Mouse (Mus musculus) thymus, adult 18-20 months (tissue): ENCODE data around the gene Spryd4.
"Not testable (repeated sequence)": the region's sequence is repeated elsewhere in the genome, so short reads cannot be mapped to it uniquely, and the experiment has no call there.

Source experiments
- DNase-seq, 2 experiments: peaks; one replicate each; pipeline ENCODE4 v3.0.0; 2022; ENCODE audit warnings: mixed read lengths in 2 of 2

The Spryd4 gene

DNA sequence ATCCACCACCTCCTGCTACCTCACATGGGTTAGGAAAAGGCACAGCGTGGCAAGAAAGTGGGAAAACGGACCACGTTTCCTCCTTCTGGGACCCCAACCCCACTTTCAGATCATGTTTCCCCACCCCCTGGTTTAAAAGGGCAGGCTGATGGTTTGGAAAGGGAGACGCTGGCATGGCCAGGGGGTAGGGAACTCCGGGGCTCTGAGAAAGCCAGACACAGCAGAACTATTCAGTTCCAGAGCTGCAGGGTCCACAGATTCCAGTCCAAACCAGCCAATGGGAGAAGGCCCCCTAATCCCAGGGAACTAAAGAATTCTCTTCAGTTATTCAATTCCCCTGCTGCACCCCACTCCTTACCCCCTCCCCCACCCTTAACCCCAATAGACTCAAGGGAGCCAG is 13.5 kb upstream of the Spryd4 start:
- no peak for DNase-seq

DNA sequence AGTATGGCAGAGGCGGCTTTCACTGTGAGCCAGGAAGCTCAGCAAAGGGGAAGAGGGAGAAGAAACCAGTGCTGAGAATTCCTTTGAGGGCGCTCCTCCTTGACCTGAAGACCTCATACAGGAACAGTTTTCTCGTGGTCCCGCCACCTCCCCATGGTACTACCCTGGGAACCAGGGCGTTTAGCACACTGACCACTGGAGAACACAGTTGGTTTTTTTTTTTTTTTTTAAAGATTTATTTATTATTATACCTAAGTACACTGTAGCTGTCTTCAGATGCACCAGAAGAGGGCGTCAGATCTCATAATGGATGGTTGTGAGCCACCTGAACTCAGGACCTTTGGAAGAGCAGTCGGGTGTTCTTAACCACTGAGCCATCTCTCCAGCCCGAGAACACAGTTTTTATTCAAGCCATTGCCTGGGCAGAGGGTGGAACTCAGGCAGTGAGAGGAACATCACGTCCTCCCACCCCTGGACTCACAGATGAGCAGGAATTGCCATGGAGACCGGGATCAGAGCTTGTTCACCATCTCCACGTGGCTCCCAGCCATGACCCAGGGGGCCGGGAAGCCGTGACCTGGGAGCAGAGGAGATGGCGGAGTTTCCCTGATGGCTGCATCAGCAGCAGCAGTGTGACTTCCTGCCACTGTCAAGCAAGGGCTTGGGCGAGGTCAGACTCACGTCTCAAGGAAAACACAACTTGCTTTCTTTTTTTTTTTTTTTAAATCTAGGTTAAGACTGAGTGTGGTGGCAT is 10.1 kb upstream of the Spryd4 start:
- DNase-seq = no peak

DNA sequence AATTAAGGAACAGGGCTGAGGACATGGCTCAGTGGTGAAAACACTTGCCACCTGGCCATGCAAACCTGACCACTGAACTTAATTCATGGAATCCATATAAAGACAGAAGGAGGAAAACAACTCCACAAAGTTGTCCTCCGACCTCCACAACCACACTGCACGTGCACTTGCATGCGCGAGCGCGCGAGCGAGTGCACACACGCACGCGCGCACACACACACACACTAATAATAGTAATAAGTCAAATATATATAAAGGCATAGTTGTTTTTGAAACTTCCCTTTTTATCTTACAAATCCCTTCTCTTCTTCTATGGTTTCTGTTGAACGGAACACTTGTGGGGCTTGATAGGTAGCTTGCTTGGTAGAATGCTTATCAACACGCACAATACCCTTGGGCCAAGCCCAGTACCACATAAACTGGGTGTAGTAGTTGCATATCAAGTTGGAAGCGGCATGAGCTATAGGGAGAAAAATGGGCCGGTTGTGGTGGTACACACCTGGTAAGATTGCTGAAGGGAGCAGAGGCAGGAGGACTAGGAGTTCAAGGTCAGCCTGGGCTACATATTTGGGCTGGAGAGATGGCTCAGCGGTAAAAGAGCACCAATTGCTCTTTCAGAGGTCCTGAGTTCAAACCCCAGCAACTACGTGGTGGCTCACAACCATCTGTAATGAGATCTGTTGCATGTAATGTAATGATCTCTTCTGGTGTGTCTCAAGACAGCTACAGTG is 6.9 kb upstream of the Spryd4 start:
- no peak for DNase-seq

DNA sequence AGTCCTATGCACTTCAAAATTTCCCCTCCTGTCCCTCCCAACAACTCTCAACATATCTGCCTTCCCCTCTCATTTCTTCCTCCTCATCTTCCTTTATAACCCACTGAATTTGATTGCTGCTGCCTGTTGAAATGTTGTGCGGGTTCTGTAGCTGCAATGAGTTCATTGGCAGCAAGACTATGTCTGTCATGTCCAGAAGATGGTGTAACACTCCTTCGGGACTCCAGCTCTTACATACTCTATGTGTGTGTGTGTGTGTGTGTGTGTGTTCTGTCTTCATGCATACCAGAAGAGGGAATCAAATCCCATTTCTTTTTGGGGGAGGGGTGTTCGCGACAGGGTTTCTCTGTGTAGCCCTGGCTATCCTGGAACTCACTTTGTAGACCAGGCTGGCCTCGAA is 3.4 kb upstream of the Spryd4 start:
- no peak for DNase-seq

DNA sequence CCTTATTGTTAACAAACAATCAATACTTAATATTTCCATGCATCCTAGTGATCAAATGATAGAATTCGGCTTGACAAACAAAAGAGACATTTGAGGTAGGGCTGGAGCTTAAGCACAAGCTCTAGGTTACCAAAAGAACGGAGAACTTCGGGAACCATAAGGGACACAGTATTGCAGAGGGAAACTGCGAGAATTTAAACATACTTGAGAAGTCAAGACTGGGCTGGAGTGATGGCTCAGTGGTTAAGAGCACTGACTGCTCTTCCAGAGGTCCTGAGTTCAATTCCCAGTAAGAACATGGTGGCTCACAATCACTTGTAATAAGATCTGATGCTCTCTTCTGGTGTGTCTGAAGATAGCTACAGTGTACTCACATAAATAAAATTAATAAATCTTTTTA is 2.5 kb upstream of the Spryd4 start:
- not testable (repeated sequence) for DNase-seq

DNA sequence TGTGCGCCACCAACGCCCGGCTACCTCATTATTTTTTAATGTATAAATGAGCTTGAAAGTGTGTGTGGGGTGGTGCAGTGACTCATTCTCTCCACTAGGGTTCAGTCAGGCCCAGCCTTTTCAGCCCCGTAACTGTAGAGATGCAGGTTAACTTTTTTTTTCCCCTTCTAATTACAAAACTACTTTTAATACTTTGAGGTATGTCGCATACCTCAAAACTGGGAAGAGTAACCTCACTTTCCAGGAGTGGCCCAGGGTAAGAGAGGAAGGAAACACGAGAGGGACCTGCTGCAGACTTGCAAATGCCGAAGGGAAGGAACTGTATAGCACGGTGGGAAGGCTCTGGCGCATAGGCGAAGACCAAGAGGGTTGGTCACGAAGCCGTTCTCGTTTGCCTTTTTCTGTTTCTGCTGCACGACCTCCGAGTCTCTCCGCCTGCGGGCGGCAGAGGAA is 1.3 kb upstream of the Spryd4 start:
- DNase-seq = peak in 1 of 2 experiments; percentile 57

DNA sequence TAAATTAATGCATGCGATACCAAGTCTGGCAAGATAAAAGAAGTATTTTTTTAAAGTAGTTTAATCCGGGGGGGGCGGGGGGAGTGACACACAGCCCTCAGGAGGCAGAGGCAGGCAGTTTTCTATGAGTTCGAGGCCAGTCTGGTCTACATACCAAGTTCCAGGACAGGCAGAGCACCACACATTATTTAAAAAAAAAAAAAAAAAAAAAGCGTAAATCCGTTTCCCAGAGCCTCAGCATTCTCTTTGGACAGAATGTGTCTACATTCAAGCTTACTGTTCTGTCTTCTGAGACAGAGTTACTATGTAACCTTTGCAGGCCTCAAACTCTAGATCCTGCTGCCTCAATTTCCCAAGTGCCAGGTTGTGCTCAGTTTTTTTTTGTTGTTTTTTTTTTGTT is 541 bp upstream of the Spryd4 start:
- DNase-seq = no peak

DNA sequence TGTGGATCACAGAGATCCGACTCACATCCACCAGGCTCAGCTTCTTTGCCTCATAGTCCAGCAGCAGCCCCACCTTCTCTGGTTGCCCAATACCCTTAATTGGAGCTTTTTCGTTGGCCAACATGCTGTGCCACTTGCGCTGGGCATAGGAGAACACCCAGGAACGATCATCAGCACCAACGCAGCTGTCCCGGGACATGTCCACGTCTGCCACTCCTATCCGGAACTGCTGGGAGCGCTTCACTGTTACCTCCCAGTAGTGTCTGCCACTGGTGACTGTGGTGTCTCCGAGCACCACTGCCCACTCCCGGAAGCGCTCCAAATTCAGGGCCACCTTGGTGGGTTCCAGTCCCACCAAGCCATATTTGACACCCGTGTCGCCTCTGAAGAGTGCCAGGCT is 653 bp downstream of the Spryd4 start:
- DNase-seq = no peak

DNA sequence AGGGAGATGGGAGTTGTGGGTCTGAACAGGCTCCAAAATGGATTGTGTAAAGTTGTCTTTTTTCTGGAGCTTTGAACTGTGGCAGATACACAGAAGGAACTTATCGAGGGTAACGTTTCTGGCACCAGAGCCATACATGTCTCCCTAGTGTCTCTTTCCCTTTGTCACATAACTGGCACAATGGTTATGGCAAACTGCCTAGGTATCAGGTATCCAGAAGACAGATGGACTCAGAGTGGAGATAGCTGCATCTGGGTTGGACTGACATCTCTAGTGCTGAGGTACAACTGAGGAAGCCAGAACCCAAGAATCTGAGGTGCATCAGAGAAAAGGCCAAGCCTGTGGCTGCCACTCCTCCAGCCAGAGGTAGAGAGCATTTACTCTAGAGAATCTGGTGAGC is 1.5 kb downstream of the Spryd4 start:
- DNase-seq = no peak

DNA sequence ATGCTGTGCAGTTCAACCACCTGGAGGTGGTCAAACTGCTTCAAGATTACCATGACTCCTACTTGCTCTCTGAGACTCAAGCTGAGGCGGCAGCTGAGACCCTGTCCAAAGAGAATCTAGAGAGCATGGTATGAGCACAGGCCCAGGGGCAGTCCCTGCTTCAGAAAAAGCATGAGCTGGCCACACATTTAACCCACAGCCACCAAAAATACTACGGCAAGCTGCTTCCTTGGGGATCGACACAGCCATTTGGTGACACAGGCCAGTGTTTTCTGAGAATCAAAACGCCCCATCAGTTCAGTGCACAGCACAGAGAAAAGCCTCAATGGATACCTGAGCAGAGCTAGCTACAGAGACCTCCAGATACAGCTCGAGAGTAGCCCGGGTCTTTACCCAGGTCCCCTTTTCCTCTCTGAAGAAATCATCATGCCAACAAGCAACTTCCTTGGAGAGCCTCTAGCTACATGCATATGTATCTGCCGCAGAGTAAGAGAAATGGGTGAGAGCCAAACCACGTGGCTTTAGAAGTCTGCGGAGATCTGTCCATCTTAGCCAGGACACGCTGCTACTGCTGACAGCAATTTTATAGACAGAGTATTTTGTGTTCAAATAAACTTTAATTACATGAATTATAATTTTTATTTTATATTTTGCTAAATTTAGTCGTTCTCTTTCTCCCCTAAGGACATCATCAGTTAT is 2.1 kb downstream of the Spryd4 start:
- DNase-seq = no peak

DNA sequence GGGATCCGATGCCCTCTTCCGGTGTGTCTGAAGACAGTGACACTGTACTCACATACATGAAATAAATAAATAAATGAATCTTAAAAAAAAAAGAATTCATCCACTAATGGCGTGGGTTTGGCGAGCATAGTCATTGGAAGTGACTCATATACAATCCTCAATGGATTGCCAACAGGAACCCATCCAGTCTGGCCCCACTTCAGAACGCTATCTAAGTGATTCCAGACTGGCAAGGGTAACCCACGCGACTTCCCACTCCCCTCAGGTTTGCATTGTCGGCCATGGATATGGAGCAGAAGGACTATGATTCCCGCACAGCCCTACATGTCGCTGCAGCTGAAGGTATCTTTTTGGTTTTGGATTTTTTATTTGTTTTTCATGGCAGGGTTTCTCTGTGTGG is 3.3 kb downstream of the Spryd4 start:
- no peak for DNase-seq

DNA sequence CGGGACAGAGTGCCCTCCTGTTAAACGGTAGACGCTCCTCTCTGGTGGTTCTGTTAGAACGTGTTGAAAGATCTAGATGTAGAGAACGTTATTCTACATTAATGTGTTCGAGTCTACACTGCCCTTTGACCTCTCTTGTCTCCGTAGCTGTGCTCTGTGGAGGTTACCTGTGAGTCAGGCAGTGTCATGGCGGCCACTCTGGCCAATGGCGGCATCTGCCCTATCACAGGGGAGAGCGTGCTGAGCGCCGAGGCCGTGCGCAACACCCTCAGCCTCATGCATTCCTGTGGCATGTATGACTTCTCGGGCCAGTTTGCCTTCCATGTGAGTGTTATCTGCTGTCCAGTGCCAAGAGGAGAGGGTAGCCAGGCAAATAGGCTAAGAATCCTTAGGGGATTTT is 6.7 kb downstream of the Spryd4 start:
- no peak for DNase-seq

DNA sequence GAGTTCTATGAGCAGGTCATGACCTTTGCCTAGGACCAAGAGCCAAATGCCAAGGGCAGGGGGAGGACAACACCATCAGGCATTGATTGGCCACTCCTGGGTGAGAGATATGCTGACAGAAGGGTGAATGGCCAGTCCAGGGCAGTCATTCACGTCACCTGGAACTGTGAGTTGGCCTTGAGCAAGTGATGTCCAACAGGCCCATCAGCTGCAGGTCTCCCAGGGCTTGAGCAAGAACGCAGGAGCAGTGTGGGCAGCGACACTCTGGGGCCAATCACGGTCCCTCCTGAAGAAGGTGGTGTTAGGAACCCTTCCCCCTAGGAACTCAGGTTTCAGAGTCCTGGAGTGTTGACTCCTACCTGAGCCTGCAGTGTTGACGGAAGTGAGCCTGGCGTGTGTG is 9.8 kb downstream of the Spryd4 start:
- no peak for DNase-seq

DNA sequence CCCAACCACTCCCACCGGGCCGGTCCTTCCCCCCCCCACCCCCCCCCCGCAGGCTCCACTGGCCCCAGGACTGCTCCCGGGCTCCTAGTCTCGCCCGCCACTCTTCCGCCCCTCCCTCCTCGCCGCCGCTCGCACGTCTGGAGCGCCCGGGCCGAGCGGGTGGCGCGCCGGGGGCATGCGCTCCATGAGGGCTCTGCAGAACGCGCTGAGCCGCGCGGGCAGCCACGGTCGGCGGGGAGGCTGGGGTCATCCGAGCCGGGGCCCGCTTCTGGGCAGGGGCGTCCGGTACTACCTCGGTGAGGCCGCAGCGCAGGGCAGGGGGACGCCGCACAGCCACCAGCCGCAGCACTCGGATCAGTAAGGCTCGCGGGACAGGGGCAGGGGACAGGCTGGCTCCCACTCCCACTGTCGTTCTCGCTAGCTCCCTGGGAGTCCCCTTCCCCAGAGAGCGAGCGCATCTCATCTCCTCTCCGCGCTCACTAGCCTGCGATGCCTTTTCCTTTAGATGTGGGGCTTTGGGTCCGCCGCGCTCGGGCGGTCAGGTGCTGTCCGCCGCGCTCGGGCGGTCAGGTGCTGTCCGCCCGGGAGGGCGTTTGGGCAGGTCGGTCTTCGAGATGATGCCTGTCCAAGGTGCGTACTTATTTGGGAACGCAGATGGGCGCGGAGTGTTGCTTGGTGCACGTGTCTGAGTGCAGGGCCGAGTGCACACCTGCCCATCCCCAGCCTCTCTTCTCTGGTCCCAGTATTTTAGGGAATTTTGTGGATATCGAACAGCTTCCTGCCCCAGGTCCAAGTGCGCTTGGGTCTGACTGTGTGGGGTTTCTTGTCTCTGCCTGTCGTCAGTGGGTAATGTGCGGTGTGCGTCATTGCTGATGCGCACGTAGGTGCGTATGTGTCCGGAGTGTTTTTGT is 16.8 kb downstream of the Spryd4 start:
- DNase-seq = no peak

DNA sequence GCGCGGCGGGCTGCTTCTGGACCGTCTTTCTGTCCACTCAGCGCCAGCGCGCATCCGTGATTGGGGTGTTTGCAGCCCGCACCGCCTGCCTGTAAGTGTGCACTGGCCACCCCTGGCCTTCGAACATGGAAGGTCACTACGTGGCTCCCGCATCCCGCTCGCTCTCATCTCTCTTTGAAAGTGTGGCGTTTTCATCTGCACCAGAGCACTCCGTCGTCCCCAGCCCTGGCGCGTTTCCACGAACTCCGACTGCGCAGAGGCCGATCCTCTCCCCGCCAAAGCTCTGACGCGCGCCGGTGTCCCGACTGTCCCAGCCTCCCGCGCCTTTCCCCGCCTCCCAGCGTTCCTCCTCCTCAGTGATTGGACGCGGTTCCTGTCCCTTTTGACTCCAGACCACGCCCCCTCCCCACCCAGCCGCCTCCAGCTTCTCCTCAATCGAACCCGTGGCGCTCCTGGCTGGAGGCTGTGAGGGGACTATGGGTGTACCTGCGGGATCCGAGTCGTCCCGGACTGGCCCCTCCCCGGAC is 17.5 kb downstream of the Spryd4 start, which contains the start of gene Gls2:
Gene Gls2 (plus strand): TSS at position 434 of the 527 bp plus-strand sequence.
- DNase-seq = peak; percentile 89 to 90

DNA sequence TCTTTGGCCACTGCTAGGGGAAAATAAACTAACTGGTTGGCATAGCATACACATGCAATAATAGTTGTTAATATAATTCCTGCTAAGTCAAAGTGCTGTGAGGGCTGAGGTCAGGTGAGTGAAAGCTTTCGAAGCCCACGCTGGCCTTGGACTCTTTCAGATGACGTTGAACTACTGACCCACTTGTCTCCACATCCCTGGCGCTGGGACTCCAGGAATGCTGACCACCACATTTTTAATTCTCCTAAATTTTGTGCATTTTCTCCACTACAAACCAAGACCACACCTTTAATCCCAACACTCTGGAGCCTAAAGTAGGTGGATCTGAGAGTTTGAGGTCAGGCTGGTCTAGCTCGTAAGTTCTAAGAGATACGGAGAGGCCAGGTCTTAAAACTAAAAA is 18.5 kb downstream of the Spryd4 start:
- DNase-seq = no peak

DNA sequence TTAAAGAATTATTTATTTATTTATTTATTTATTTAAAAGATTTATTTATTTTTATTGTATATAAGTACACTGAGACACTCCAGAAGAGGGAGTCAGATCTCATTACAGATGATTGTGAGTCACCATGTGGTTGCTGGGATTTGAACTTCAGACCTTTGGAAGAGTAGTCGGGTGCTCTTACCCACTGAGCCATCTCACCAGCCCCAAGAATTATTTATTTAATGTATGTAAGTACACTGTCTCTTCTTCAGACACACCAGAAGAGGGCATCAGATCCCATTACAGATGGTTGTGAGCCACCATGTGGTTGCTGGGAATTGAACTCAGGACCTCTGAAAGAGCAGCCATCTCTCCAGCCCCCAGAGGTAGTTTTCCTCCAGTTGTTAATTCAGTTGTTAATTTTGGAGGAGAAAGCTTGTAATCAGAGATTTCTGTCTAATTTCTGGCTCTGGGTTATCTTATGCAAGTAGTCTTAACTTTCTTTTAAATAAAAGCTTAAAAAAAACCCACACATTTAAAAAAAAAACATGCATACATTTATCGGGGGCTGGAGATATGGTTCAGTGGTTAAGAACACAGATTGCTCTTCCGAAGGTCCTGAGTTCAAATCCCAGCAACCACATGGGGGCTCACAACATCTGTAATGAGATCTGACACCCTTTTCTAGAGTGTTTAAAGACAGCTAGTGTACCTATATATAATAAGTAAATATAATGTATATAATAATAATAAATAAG is 19.4 kb downstream of the Spryd4 start:
- DNase-seq = not testable (repeated sequence)

DNA sequence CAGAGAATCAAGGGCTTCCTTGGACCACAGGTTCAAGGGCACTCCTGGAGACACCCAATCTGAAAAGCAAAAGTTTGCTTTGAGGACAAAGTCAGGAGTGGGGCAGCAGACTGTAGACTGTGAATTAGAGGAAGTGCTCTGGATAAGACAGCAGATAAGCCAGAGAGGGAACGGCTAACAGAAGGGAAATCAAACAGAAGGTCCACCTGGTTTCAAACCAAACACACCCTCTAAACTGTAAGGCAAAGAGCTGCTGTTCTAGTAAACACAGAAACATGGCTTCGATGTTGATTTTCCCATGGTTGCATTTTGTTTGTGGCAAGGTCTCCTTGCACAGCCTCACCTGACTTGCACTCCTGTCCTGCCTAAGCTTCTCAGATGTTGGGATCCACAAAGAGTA is 20.1 kb downstream of the Spryd4 start:
- no peak for DNase-seq

DNA sequence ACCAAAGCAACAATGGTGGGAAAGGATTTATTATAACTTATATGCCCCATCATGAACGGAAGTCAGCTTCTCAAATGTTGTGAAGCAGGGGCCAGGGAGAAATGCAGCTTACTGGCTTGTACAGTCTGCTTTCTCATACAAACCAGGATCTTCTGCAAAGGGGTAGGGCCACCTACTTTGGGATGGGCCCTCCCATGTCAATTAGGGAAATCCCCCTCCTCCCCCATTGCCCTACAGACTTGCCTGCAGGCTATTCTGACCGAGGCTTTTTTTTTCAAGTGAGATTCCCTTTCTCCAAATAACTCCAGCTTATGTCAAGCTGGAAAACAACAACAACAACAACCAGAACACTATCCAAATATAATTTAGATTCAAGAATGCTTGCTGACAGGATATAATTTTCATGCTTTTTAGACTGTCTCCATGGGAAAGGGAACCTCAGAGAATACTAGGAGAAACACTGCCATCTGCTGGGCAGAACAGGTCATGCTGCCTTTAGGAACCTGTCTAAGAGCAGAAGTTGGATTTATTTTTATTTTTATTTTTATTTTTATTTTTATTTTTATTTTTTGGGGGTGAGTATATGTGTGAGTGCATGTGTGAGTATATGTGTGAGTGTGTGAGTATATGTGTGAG is 23.2 kb downstream of the Spryd4 start:
- DNase-seq = peak in 1 of 2 experiments; percentile 39

DNA sequence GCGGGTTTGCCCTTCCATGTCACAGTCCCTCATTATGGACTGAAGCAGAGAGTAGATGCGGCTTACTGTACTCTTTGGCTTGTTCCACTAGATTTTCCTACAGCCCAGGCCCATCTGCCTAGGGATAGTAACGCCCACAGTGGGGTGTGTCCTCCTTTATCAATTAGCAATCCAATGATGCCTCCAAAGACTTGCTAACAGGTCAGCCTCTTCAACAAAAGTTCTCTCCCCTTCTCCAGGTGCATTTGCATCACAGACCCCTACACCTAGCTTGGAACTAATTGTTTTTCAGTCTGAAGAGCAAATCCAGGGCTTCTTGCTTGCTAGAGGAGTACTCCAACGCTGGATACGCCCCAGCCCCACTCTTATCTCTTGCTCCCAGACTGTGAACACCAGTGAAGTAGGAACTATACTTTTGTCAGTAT is 24.4 kb downstream of the Spryd4 start:
- no peak for DNase-seq

DNA sequence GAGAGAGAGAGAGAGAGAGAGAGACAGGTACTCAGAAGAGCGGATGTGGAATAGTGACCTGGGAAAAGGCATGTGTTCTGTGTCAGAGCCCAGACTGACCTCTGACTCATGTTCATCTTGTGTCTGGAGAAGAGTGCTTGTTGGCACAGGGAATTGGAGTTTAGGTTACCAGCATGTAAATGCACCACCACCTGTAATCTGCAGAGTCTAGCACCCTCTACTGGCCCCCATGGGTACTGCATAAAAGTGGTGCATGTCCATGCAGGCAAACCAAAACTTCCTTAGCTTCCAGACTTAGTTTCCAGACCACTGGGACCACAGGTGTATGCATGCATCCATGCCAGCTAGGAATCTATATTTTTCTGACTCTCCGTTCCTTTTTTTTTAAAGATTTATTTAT is 25.6 kb downstream of the Spryd4 start:
- DNase-seq = peak; percentile 41 to 47
